Mouse (Mus musculus) hematopoietic stem cell, adult 5-6 weeks (primary cell): Measurements from ENCODE around the gene Gps1. TPM values are rescaled to one million over a fixed set of nuclear protein-coding genes. Genes with fewer than 3 reads are reported as not detected.
A peak's percentile ranks its signal among the peaks of the same experiment; 100 is the strongest.
"Not testable (repeated sequence)": the region's sequence is repeated elsewhere in the genome, so short reads cannot be mapped to it uniquely, and the experiment has no call there.

ENCODE experiments used
- ATAC-seq, 2 experiments: fragments of 125-278 bp in 1 of 2; replicated peaks in 1 of 2; 2 replicates each; pipeline ENCODE4 v1.8.0; 2016 to 2017; ENCODE audit warnings: inconsistent platforms in 2 of 2, mild to moderate bottlenecking in 2 of 2, moderate number of reproducible peaks in 2 of 2, low read depth in 1 of 2, moderate TSS enrichment in 1 of 2; ENCODE audit not compliant: low FRiP score in 2 of 2, poor library complexity in 2 of 2, severe bottlenecking in 2 of 2, insufficient read depth in 1 of 2, low TSS enrichment in 1 of 2
- total RNA-seq: library from RNA; stranded (forward); fragments of 172-1452, 232-1000 nt; gene quantifications from 2 replicates; pipeline ENCODE4 v1.2.3, GENCODE M21; 2017

The Gps1 gene
- 58.1 and 67.2 TPM in 2 replicates for total RNA-seq

DNA sequence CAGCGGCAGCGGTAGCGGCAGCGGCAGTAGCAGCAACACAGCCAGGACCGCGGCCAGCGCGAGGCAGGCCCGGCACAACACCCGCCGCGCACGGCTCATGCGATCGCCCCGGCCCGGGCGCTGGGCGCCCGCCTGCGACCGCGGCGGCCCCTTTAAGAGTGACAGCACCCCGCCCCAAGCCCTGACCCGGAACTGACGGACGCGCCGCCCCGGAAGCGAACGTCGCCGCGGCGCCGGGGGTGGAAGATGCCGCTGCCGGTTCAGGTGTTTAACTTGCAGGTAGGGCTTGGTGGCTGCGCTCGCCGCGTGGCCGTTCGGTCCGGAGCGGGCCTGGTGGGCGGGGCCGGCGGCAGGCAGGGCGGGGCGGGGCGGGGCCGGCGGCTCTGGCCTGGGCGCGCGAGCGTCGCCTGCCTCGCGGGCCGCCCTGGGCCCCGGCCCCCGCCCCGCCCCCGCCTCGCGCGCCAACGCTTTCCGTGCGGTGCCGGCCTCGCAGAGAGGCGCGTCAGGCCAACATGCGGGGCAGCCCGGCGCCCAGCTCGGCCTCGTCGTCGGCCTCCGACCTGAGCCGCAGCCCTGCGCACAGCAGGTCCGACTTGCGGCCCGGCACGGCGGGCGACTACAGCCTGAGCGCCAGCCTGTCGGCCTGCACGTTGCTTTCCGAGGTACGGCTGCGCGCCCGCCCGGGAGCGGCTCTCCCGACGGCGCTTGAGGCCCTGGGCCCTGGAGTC, at the start of gene Gps1, which contains the start of gene Rfng:
TSS of gene Gps1 (plus strand) at position 209 of the 728 bp plus-strand sequence.
TSS of gene Rfng (minus strand) at position 144 of the 728 bp plus-strand sequence.
- ATAC-seq, result peak; percentile 69 to 71

DNA sequence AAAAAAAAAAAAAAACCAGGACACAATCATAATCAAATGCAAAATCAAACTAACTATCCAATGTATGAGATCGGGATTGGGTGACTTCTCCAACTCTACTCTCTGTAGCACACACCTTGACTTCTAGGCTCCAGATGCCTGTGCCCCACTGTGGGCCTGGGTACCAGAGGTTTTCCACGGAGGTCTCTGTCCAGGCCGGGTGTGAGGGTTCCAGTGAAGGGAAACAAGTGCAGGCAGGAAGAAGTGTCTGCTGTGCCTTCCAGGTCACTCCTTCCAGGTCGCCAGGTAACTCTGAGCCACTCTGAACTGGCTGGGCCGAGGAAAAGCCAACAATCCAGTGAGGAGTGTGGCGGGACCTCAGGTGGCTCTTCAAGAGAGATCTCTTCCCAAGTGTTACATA, 47.6 kb upstream of the Gps1 start:
- ATAC-seq, result no peak

DNA sequence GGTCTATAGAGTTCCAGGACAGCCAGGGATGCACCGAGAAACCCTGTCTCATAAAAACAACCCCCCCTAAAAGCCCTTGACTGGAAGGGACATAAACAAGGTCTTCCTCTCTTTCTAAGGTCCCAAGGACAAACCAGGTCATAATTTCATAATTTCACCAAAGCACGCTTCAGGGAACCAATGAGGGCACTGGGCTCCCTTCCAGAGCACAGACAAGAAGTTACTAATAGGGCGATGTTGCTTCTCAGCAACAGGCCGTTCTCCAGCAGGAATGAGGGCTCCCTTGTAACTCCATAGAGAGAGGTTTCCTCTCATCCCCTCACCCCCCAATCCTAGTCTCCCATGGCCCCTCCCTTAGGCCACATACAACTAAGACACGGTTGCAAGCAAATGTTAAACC, 43.1 kb upstream of the Gps1 start:
- ATAC-seq, result no peak

DNA sequence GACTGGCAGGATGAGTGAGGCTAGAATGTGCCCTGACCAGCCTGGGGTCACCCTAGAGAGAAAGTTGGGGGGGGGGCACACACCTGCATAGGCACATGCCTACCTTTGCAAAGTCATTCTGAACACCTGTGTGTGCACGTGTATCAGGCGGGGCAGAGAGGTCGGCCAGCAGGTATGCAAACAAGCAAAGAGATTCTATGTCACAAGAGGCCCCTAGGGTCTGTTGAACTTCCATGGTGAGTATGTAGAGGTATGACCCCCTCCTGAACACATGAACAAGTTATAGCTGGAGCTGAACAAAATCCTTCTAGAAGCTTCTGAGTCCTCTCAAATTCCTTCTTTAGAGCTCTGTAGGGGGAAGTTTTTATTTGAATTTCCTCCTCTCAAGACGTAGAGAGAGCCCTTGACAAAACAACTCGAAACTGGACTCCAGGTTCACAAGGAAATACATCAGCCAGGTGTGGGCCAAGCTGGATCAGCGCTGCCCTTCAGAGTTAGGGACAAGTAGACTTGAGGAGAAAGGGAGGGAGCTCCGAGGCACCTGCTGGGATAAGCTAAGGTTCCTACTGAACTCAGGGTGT, 39.9 kb upstream of the Gps1 start:
- ATAC-seq, result no peak

DNA sequence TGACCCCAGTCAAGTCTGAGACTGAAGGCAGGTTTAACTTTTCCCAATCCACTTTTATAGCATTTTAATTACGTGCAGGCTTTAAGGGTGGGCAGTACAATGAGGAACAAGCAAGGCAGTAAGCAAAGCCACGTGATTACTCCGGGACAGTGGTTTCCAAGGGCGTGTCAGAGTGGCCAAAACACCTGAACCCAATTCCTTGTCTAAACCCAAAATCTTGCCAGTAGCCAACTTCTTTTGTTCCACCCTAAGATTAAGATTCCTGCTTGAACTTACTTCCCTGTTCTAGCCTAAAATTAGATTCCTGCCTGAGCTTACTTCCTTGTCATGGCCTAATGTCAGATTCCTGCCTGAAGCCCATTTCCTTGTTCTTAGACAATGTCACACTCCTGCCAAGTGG, 36.1 kb upstream of the Gps1 start:
- no peak for ATAC-seq

DNA sequence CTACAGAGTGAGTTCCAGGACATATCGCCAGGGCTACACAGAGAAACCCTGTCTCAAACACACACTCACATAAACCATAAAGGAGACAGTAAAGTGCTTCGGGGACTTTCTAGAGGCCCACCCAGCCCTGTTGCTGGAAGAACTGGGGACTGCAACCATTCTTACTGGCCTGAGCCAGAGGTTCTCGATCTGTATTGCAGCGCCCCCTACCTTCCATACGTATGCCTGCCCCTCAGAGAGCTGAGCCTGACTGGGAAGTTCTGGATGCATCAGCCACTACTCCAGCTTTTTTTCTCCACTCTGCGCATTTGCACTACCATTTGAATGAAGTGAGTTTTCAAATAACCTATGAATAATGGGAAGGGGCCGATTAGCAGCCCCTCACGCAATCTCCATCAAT, 34.6 kb upstream of the Gps1 start:
- peak; percentile 59 to 80; a peak in 3 of 4 replicates for ATAC-seq

DNA sequence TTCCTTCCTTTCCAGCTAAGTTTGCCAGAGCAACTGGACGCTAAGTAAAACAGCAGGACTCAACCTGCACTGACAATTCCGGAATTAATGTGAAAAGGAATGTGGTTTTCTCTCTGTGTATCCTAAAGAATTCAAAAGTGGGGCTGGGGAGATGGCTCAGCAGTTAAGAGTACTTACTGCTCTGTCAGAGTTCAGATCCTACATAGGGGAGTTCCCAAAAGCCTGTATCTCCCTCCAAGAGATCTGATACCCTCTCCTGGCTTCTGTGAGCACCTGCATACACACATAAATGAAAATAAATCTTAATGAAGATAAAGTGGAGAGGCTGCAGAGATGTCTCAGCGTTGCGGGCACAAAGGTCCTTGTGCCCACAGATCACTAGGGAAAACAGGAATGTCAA, 32.5 kb upstream of the Gps1 start:
- ATAC-seq, result no peak

DNA sequence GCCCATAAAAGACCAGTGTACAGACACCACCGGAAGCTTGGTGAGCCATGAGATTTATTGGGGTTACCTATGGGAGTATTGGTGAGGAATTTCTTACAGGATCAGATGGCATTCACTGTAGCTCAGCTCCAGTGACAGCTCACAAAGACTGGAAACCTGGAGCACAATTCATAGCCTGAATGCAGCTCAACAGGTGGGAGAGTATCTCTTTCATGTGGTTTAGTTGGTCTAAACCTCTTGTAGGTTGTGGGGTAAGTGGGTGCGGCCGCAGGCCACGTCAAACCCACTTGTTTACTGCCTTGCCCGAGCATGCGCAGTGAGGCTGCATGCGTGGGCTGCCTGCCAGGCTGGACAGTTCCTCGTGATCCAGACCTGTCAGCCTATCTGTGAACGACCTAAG, 23.8 kb upstream of the Gps1 start:
- no peak for ATAC-seq

DNA sequence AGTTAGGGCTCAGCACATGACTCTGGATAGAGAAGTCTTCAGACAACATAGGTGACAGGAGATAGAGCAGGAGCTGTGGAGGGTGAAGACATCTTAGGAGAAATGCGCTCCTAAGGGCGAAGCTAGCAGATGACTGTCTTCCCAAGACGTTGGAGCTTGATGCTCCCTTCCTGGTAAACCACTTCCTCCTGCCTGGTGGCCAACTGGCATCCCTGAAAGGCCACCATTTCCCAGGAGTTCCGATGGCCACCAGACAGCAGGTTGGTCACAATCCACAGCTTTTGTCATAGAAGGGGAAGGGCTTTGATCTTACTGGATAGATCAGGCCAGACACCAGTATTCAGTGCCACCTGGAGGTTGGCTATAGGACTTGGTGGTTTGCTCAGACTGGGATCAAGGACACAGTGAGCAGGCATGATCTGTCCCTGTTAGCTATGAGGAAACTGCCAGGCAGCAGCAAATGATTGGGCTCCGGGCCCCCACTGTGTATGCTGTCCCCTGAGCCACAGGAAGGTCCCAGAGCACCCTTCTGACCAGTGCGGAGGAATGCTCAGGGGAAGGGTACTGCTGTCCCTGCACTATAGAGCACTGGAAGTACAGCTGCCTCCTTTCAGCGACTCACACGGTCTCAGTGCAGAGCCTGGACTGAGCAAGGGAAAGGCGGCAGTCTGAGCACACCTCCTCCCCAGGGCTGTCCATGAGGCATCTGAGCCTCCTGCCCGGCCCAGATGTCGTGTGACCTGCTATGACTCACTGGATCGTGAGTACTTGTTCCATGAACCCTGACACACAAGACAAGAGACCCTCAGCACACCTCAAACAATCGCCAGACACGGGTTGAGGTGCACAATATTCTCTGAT, 22.0 kb upstream of the Gps1 start:
- no peak for ATAC-seq

DNA sequence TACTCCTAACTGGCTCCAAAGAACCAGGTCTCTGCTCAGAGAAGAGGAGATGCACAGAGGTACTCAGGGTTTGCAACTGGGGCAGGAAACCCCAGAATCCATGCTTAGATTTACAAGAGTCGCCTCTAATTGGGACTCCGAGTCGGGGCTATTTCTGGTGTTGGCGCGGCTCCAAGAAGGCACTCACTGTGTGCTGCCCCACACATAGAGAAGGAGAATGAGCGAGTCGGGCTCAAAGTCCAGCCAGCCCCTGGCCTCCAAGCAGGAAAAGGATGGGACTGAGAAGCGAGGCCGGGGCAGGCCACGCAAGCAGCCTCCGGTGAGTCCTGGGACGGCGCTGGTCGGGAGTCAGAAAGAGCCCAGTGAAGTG, 21.4 kb upstream of the Gps1 start, which contains the start of gene Hmga1b:
TSS of gene Hmga1b (plus strand) at position 123 of the 370 bp plus-strand sequence.
- ATAC-seq, result not testable (repeated sequence)

DNA sequence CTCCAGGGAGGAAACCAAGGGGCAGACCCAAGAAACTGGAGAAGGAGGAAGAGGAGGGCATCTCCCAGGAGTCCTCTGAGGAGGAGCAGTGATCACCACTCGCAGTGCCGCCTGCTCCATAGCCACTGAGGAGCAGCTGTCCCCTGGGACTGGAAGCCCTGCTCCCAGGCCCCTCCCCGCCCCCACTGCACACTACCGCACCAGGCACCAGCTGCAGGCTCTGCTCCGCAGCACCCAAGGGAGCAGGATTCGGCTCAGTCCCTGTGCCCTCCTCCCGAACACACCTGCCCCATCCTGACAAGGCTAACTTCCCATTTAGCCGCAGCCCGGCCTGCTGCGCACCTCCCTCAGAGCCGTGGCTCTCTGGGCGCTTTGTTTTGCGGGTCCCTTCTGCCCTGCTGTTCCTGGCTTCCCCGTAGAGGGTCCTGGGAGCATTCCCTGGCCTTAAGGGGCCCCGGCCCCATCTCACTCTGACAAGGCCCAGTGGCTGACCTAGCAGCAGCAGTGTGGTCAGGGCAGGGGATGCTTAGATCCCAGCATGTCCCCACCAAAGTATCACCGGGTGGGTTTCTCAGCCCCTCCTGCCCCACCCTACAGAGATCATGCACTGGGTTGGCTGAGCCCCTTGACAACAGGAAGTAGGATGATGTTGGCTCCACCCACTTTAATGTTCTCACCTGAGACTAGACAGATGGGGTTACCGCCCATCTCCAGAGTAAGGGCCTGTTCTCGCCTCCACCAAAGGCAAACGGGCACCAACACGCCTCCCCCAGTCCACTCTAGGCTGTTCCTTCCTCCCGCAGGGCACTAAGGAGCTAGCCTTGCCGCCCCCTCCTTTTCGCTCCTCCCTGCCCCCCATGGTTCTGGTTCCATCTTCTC, 20.7 kb upstream of the Gps1 start:
- ATAC-seq, result 0 out of 4 replicates have a peak, but pooled peaks of 1 of the 2 experiments have one; percentile 23

DNA sequence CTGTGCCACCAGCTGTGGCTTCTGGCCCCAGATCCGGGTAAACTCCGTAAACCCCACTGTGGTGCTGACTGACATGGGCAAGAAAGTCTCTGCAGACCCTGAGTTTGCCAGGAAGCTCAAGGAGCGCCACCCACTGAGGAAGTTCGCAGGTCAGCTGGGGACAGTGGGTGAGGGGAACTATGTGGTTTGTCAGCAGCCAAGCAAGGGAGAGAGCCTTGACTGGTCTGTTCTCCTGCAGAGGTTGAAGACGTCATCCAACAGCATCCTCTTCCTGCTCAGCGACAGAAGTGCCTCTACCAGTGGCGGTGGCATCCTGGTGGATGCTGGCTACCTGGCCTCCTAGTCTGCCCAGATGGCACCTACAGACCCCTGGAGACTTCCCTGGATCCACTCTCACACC, 17.0 kb upstream of the Gps1 start:
- peak; percentile 88 to 95 for ATAC-seq

DNA sequence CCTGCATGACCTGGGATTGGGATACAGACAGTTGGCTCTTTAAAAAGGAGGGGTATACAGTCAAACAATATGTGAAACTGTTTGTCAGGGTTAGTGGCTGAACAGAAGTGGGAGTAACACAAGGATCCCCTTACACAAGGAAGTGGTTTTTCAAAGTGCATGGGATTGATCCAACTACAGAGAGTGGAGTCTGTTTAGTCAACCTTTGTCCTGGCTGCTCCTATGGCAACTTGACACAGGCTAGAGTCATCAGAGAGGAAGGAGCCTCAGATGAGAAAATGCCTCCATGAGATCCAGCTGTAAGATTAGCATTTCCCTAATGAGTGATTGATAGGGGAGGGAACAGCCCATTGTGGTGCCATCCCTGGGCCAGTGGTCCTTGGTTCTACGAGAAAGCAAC, 15.9 kb upstream of the Gps1 start:
- no peak for ATAC-seq

DNA sequence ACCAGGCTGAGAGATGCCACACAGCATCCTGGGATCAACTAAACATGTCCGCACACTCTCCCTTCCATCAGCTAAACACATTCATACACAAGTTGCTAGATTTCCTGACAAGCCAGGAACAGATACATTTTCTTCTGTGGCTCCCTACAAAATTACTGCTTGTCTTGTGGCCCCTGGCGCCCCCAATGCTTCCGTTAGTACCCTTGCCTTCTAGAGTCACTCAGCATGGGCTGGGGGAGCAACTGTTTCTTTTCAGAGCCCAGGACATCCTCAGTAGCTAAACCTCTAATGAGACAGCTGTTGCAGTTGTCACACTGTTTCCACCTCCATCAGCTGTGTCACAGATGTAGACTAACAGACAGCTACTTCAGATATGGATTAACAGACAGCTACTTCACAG, 11.3 kb upstream of the Gps1 start:
- ATAC-seq, result no peak

DNA sequence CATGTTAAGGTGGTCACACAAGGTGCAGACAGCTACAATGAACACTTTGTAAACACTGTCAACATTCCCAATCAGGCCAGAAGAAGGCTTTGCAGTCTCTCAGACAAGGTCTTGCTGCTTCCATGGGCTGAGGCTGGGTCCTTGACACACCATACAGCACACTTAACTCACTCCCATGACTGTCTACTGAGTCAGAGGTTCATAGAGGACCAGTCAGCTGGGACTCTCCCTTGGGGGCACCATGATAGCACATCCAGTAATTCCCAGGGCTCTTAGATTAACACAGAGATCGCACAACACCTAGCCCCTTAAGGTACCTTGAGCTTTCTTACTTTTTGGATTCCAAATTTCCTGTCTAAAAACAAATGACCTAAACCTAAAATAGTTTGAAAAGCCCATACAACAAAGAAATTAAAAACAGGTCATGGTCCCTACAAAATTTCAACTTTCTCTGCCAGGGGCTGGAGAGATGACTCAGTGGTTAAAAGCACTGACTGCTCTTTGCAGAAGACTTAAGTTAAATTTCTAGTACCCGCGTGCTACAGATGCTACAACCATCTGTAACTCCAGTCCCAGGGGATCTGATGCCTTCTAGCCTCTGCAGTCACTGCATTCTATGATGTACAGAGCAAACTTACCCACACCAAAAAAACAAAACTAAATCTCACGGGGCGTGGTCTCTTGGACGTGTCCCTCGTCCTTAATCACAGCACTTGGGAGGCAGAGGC, 10.4 kb upstream of the Gps1 start:
- ATAC-seq, result no peak

DNA sequence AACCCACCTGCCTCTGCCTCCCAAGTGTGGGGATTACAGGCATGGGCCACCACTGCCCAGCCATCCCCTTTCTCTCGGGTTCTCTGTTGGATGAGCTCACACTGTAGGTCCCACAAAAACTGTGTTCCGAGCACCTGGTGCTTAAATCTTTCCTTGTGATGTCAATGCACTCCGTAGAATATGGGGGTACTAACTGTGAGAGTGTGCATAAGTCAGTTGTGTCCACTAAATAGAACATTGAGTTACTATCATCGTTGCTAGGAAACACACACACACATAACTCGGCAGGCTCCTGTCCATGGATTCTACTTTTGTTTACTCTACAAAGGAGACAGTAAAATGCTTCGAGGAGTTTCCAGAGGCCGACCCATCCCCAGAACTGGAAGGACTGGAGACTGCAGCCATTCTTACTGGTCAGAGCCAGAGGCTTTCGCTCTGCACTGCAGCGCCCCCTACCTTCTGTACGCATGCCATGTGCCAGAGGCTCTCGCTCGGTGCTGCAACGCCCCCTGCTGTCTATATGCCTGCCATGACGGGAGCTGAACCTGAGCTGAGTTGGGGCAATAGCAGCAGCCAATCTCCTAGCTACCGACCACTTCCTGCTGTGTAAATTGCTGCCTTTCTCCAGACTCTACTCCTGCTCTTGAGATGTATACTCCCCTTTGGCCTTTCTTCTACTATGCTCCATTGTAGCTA, 8.2 kb upstream of the Gps1 start:
- ATAC-seq, result peak; percentile 97 to 99
